Mouse (Mus musculus): ENCODE measurements around the gene Kcnc1. TPM values are rescaled to one million over a fixed set of nuclear protein-coding genes. Genes with fewer than 3 reads are reported as not detected.
A peak's percentile ranks its signal among the peaks of the same experiment; 100 is the strongest.

Gene Kcnc1
- polyA plus RNA-seq, 2 experiments from 2014 or later, result not detected

DNA sequence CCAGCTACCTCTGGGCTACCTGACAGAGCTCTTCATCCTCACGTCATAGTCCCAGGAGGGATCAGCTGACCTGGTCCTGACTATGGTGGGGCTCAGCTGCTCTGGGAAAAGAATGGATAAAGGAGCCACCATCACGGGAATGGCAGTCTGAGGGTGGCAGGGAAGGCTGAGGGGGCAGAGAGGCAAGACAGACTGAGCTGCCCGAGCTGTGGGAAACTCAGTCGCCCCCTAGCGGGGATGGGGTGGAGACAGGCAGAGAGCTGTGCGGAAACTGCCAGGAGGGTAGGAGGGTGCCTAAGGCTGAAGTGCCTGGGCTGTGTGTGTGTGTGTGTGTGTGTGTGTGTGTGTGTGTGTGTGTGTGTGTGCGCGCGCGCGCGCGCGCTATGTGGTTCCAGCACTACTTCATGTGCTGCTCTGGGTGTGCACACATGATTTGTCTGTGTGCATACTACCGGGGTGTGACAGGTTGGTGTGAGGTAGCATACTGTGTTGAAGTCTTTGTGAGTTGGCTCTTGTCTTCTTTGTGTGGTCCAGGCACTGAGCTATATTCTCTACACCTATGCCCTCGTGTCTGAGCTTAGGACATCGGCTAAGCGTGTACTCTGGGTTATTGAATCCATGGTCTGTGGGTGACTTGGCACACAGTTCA, 26.6 kb downstream of the Kcnc1 start:
- ATAC-seq, result peak; percentile 28

DNA sequence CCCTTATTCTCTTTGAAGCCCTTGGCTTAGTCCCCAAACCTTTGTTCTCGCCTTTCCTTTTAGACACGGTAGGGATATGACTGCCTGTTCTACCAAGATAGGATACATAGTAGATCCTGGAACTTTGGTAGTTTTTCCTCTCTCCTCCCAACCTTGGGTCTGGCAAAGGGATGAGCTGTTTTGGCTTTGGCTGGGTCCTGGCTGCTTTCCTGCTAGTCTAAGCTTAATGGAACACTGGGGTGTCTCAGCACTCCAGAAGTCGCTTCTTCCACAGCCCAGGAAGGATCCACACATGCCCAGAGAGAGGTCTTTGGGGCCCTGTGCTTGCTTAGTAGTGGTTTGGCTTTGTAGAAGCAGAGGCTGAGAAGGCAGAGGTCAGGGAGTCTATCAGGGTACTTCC, 27.7 kb downstream of the Kcnc1 start:
- no peak for ATAC-seq

DNA sequence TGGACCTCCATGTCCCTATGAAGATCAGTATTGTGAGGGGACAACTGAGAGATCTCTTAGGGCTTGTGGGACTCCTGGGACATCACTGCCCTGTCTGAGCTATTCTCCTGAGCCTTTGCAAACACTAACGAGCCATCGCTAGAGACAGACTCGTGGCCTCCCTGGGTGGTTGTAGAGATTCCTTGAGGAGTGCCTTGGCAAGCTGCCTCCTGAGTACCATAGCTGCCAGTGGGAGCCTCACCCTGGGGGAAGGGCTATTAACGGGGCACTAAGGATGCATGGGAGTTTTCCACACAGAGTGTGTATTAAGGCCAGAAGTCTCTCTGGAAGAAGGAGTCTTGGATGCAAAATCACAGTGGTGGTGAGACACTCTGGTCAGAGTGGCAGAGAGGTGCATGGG, 28.7 kb downstream of the Kcnc1 start:
- ATAC-seq, result no peak

GRCm38 (mm10) chr7:46433874-46434273, 37.6 kb downstream of the Kcnc1 start:
- ATAC-seq, result no peak

DNA sequence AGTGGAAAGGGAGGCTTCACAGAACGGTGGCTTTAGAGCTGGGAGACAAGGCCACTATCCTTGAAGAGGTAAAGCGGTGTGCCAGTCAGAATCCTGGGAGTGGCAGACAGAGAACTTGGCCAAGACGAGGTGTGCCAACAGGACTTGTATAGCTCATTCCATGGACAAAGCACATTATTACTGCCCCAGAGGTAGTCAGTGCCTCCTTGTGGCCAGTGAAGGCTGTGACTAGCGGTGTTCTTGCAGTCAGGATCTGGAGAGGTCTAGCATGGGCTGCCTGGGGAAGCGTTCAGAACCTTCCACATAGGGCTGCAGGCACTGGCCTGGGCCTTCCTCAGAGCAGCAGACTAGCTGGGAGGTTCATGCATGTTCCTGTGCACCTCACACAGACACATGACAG, 39.5 kb downstream of the Kcnc1 start:
- ATAC-seq, result no peak

DNA sequence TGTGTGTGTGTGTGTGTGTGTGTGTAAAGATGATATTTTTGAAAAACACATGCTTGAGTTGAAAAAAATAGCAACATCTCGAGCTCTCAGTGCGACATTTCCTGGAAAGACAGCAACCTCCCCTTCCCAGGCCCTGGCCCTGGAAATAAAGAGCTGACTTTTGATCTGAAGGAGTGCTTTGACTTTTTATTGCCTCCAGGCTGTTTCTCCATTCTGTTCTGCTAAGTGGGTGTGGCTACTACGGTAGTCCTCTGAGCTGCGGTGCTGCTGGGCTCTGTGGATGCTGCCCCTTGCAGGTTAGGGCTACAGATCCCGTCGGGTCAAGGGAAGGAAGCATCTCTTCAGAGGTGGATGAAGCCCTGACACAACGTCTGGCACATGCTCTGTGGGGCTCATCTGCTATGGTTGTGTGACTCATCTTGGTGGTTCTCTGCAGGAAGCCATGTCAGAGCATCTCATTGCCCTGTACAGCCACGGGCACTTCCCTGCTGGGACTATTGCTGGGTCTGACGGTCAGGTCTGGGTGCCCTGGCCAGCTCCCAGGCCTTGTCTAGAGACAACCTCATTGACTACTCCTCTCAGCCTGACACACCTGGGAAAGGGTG, 42.3 kb downstream of the Kcnc1 start:
- ATAC-seq, result no peak

- ATAC-seq, result no peak
These were observed 46.9 kb downstream of the Kcnc1 start for GRCm38 (mm10) chr7:46443163-46443562.

- ATAC-seq, result no peak
These were observed 49.6 kb downstream of the Kcnc1 start for GRCm38 (mm10) chr7:46445896-46446295.

GRCm38 (mm10) chr7:46447473-46448165, 51.3 kb downstream of the Kcnc1 start:
- ATAC-seq, result no peak

GRCm38 (mm10) chr7:46448922-46449645, 52.8 kb downstream of the Kcnc1 start:
- no peak for ATAC-seq

DNA sequence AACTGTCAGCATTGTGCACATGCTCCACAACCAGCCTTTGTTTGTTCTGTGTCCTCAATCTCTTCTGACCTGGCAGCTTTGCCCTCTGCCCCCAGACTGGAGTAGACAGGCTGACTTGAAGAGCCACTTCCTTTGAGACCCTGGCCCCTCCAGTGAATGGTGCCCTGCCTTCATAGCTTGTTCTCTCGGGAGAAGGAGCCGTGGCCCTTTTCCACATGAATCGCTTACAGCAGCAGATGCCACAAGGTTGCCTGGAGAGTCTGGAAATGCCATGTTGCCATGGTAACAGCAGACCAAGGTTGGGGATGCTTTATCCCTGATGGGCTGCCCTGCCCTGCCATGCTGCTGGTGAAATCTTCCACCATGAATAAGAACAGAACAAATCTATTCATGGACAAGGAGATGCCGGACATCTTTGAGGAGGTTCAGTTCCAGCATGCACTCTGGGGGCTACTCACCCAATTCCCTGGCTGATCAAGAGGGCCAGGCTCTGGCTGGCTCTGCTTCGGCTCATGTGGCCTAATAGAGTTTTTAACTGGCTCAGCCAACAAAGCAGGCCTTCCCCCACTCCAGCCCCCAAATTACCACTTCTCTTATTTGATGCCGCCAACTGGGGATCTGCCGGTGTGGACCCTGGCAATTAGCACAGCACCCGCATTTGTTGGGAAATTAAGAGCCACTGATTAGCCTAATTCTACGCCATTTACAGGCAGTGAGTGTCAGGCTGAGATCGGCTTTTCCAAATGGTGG, 57.8 kb downstream of the Kcnc1 start:
- ATAC-seq, result no peak

GRCm38 (mm10) chr7:46457889-46458288, 61.6 kb downstream of the Kcnc1 start:
- ATAC-seq, result no peak

DNA sequence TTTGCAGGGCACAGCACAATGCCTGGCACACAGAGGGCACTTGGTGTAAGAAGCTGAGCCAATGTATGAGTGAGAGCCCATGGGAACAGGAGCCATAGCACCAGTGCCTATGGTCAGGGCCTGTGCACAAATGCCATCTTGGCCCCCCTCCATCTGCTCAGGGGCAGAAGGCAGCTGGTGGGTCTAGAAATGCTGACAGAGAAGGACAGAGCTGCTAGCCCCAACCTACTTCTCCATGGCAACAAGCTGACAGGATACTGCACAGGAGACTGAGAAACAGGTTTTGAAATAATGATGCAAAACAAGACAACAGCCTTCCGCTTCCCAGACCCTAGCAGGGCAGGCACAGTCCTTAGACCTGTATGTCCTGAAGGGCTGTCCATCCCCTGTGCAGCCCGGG, 62.9 kb downstream of the Kcnc1 start:
- no peak for ATAC-seq

DNA sequence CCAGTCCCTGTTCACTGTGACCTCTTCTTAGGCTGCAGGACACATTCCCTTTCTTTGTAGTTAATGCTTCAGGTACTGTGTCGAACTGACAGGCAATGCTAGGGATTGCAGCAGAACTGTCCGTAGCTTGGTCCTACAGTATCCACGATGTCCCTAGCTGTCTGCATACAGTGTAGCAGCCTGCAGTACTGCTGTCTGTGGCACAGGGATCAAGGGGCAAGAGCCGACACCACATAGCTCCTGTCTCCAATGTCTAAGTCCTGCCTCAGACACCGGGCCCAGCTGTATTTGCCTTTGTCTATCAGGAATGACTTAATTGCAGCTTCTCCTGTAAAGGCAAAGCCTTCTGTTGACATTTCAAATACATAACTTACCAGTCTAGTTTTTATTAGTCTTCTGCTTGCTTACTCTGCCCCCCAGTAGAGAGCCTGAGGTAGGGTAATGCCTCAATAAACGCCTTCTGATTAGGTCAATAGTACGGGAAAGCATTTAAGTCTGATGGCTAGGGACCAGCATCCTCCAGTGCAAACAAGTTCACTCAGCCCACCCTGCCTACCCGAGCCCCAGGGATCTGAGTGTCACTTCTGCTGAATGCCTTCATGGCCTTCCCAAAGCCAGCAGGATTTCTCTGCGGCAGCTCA, 63.4 kb downstream of the Kcnc1 start:
- no peak for ATAC-seq

- no peak for ATAC-seq
These were observed 66.0 kb downstream of the Kcnc1 start for GRCm38 (mm10) chr7:46462287-46462686.

DNA sequence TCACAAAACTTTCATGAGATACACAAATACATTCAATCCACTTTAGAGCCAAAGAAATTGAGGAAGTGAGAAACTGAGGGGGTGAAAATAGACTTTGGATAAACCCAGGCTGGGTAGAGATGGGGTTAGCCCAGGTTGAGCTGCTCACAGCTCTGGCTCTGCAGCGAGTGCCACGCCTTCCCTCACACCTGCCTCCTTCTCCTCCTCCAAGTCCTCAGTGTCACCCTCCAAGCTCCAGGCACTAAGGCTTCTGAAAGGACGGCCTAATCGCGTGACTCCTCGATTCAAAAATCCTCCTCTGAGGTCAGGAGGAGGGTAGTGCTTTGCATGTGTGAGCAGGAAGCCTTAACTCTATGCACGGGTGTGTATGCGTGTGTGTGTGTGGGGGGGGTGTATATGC, 66.8 kb downstream of the Kcnc1 start:
- no peak for ATAC-seq

GRCm38 (mm10) chr7:46466422-46466981, 70.2 kb downstream of the Kcnc1 start:
- no peak for ATAC-seq

- ATAC-seq, result no peak
These were observed 73.2 kb downstream of the Kcnc1 start for GRCm38 (mm10) chr7:46469542-46469941.

GRCm38 (mm10) chr7:46471054-46471737, 74.9 kb downstream of the Kcnc1 start:
- ATAC-seq, result no peak

GRCm38 (mm10) chr7:46473141-46473540, 76.8 kb downstream of the Kcnc1 start:
- no peak for ATAC-seq

GRCm38 (mm10) chr7:46475464-46475863, 79.2 kb downstream of the Kcnc1 start:
- no peak for ATAC-seq
